In genomic region chr17:25984066-25984465, GRCm38 (mm10) we compare ENCODE assay signal across 10 mouse cellular contexts. TPM values are rescaled to one million over a fixed set of nuclear protein-coding genes. Genes with fewer than 3 reads are reported as not detected.
DNase-seq lines count a peak whose midpoint lies in the region; ATAC-seq and TF ChIP-seq lines count a peak whose summit lies in the region.
"Had no signal": no experiment of that assay in that cellular context is flagged by ENCODE, and none has a peak within 500 bp of the region (broad histone marks: within the 10 kb centered on the region; RNA-seq: fewer than 3 reads in every experiment).

No protein-coding gene starts in this region.

- H3K4me3 ChIP-seq in erythroblast, embryonic 14.5 days (replicated peaks), result peak overlapping the region; percentile 84
- H3K4me3 ChIP-seq in CH12.LX (replicated peaks in 1 of 3; ENCODE audit: low read depth in 2 of 3, low read length in 2 of 3, poor library complexity in 1 of 3), result no peak overlapping the region
- H3K4me3 ChIP-seq in forebrain, embryonic 16.5 days (replicated peaks; ENCODE audit: low read length), result peak overlapping the region; percentile 91; the same call in 1 of the 2 replicates
- peak overlapping the region; percentile 83 for H3K4me3 ChIP-seq in liver, embryonic 16.5 days (ENCODE audit: low read depth, low read length)

- no peak for TF ChIP-seq POLR2A in CH12.LX (IDR thresholded peaks at IDR 0.05; ENCODE audit: low read depth, low read length)

- no peak for TF ChIP-seq CTCF in CH12.LX (conservative IDR thresholded peaks at IDR 0.05 in 1 of 2, IDR thresholded peaks at IDR 0.05 in 1 of 2; ENCODE audit: low read depth in 2 of 2, low read length in 2 of 2)

- H3K4me2 ChIP-seq in CH12.LX (ENCODE audit: insufficient read depth, low read depth, poor library complexity, severe bottlenecking), result peak overlapping the region; percentile 80; the same call in 1 of the 2 replicates
- H3K4me2 ChIP-seq in forebrain, embryonic 16.5 days (ENCODE audit: low read length), result peak overlapping the region; percentile 81
- peak overlapping the region; percentile 86 for H3K4me2 ChIP-seq in liver, embryonic 16.5 days (ENCODE audit: low read depth, low read length)

- in situ Hi-C loops in CH12.LX (cut with MboI; ENCODE audit: low pct_ligation_motif_present, low pct_unique_long_range_greater_than_20kb, low sequenced_read_pairs), result no loop called here

- peaks cover 4% of the 10 kb centered on the region for H3K79me2 ChIP-seq in CH12.LX (replicated peaks; ENCODE audit: control insufficient read depth, extremely low read depth, insufficient read depth, poor library complexity, severe bottlenecking)

- no peak for ATAC-seq in erythroblast, adult 5-6 weeks (replicated peaks; ENCODE audit: low FRiP score, poor library complexity, severe bottlenecking)
- ATAC-seq in forebrain, embryonic 16.5 days, result no peak
- ATAC-seq in liver, embryonic 16.5 days (ENCODE audit: low read depth), result no peak
- no peak for ATAC-seq in granulocyte monocyte progenitor cell, adult 5-6 weeks (replicated peaks; ENCODE audit: poor library complexity, severe bottlenecking)

- H3K9me3 ChIP-seq in erythroblast, embryonic 14.5 days (ENCODE audit: control insufficient read depth, low read length), result no peaks in the 10 kb centered on the region
- H3K9me3 ChIP-seq in CH12.LX (replicated peaks; ENCODE audit: low read length), result no peaks in the 10 kb centered on the region
- H3K9me3 ChIP-seq in forebrain, embryonic 16.5 days (ENCODE audit: control insufficient read depth, low read length), result no peaks in the 10 kb centered on the region
- no peaks in the 10 kb centered on the region for H3K9me3 ChIP-seq in liver, embryonic 16.5 days (replicated peaks; ENCODE audit: control insufficient read depth, low read length)

- H3K4me1 ChIP-seq in erythroblast, embryonic 14.5 days (ENCODE audit: control insufficient read depth), result peaks cover 68% of the 10 kb centered on the region
- H3K4me1 ChIP-seq in CH12.LX (ENCODE audit: control insufficient read depth in 1 of 2, insufficient read depth in 2 of 2), result peaks cover 11 to 53% of the 10 kb centered on the region in 2 experiments; a peak in 3 of 4 replicates
- H3K4me1 ChIP-seq in forebrain, embryonic 16.5 days (replicated peaks; ENCODE audit: control insufficient read depth, insufficient read depth, low read length), result peaks cover 22% of the 10 kb centered on the region
- peaks cover 27% of the 10 kb centered on the region for H3K4me1 ChIP-seq in liver, embryonic 16.5 days (ENCODE audit: control insufficient read depth, low read depth, low read length)

- dilution Hi-C loops in CH12.LX (cut with MboI; ENCODE audit: extremely low pct_ligation_motif_present, extremely low pct_unique_long_range_greater_than_20kb, low sequenced_read_pairs), result no loop called here

- H3K27ac ChIP-seq in CH12.LX (ENCODE audit: insufficient read depth, low read depth), result no peak overlapping the region
- no peak overlapping the region for H3K27ac ChIP-seq in forebrain, embryonic 16.5 days (ENCODE audit: low read length)
- H3K27ac ChIP-seq in liver, embryonic 16.5 days (ENCODE audit: low read length), result no peak overlapping the region

- peaks cover 15% of the 10 kb centered on the region for H3K27me3 ChIP-seq in erythroblast, embryonic 14.5 days (ENCODE audit: control insufficient read depth)
- no peaks in the 10 kb centered on the region for H3K27me3 ChIP-seq in CH12.LX (replicated peaks)
- no peaks in the 10 kb centered on the region for H3K27me3 ChIP-seq in forebrain, embryonic 16.5 days (replicated peaks; ENCODE audit: control insufficient read depth, insufficient read depth, low read length)
- no peaks in the 10 kb centered on the region for H3K27me3 ChIP-seq in liver, embryonic 16.5 days (ENCODE audit: control insufficient read depth, insufficient read depth, low read depth, low read length)

- peaks cover 42% of the 10 kb centered on the region for H3K36me3 ChIP-seq in erythroblast, embryonic 14.5 days (ENCODE audit: control insufficient read depth)
- H3K36me3 ChIP-seq in CH12.LX (replicated peaks in 1 of 2; ENCODE audit: control insufficient read depth in 1 of 2, insufficient read depth in 1 of 2, low read length in 1 of 2), result peaks cover 0 to 38% of the 10 kb centered on the region in 2 experiments
- H3K36me3 ChIP-seq in forebrain, embryonic 16.5 days (ENCODE audit: control insufficient read depth, insufficient read depth), result no peaks in the 10 kb centered on the region
- H3K36me3 ChIP-seq in liver, embryonic 16.5 days (ENCODE audit: control insufficient read depth, insufficient read depth), result no peaks in the 10 kb centered on the region

- TF ChIP-seq EP300 in CH12.LX (IDR thresholded peaks at IDR 0.05; ENCODE audit: low read length), result no peak

- 100% methylated on average over 1 of the region's 1 CpGs for WGBS in forebrain, embryonic 16.5 days
- 97% methylated on average over 1 of the region's 1 CpGs for WGBS in liver, embryonic 16.5 days (ENCODE audit: insufficient replicate concordance)

- no peak for TF ChIP-seq RAD21 in CH12.LX (IDR thresholded peaks at IDR 0.05; ENCODE audit: low read depth, low read length)

- no peak overlapping the region for H3K9ac ChIP-seq in CH12.LX (ENCODE audit: insufficient read depth, low read depth)
- H3K9ac ChIP-seq in forebrain, embryonic 16.5 days (replicated peaks; ENCODE audit: low read depth, low read length), result peak overlapping the region; percentile 92; the same call in 1 of the 2 replicates
- no peak overlapping the region; the same call in 1 of the 2 replicates for H3K9ac ChIP-seq in liver, embryonic 16.5 days (ENCODE audit: low read depth, low read length)

- DNase-seq in CH12.LX (ENCODE audit: extremely low read depth), result no peak
- no peak for DNase-seq in thymus, postnatal 14 days
- DNase-seq in adrenal gland, postnatal 25 days, result no peak
- DNase-seq: gastrocnemius, postnatal 14 days; lung, adult 2 months had no signal

TF ChIP-seq in CH12.LX, 34 proteins besides CTCF, POLR2A, EP300 and RAD21 (continues in another document):
- no peak for TF ChIP-seq IRF4 (IDR thresholded peaks at IDR 0.05; ENCODE audit: low read depth, low read length)
- TF ChIP-seq E2F4 (IDR thresholded peaks at IDR 0.05; ENCODE audit: insufficient replicate concordance, low read depth, low read length), result no peak
- TF ChIP-seq NELFE (IDR thresholded peaks at IDR 0.05; ENCODE audit: low read depth, low read length), result no peak
- TF ChIP-seq ZC3H11A (IDR thresholded peaks at IDR 0.05; ENCODE audit: low read depth, low read length), result no peak

RNA-seq across cellular contexts. Expression of gene Capn15, which starts 1.5 kb away (rescaled TPM):
- polyA plus RNA-seq in erythroblast, embryonic 14.5 days (2012), result 6.2 and 6.3 TPM in 2 replicates
- 1.2 and 1.5 TPM in 2 replicates for total RNA-seq in erythroblast, adult 5-6 weeks (2015; ENCODE audit: low replicate concordance)
- 1.4 and 2.4 TPM in 2 replicates for total RNA-seq in erythroblast, adult 5-6 weeks (2017; ENCODE audit: low replicate concordance)
- total RNA-seq in CH12.LX (2012; rRNA removed), result 6.0 and 7.5 TPM in 2 replicates
- 1.5 and 2.1 TPM in 2 replicates for total RNA-seq in CH12.LX (2014; rRNA removed)
- polyA plus RNA-seq in CH12.LX (2012; ENCODE audit: insufficient read length, low read depth), result 11.4 and 11.5 TPM in 2 replicates
- 16.5 and 23.3 TPM in 2 replicates for polyA plus RNA-seq in forebrain, embryonic 16.5 days (2015; fragmentation: Nextera tagmentation; extraction: Ambion mirVana)
- polyA plus RNA-seq in liver, embryonic 16.5 days (2015; fragmentation: Nextera tagmentation; extraction: Ambion mirVana), result 8.0 and 9.9 TPM in 2 replicates
- total RNA-seq in granulocyte monocyte progenitor cell, adult 5-6 weeks (2014; fragmentation: Nextera tagmentation), result 12.5 and 16.4 TPM in 2 replicates
- 3.2 and 5.3 TPM in 2 replicates for total RNA-seq in granulocyte monocyte progenitor cell, adult 5-6 weeks (2017)
- total RNA-seq in adrenal gland, postnatal 25 days (2021), result 22.8 and 24.5 TPM in 2 replicates

RNA-seq across cellular contexts. Expression of gene A930017K11Rik, which starts 31.7 kb away (rescaled TPM):
- polyA plus RNA-seq in erythroblast, embryonic 14.5 days (2012), result 0.25 TPM in 2 replicates
- total RNA-seq in erythroblast, adult 5-6 weeks (2015; ENCODE audit: low replicate concordance), result not detected in 2 replicates
- total RNA-seq in erythroblast, adult 5-6 weeks (2017; ENCODE audit: low replicate concordance), result not detected in 2 replicates
- total RNA-seq in CH12.LX (2012; rRNA removed), result not detected in 2 replicates
- total RNA-seq in CH12.LX (2014; rRNA removed), result not detected in 2 replicates
- polyA plus RNA-seq in CH12.LX (2012; ENCODE audit: insufficient read length, low read depth), result not detected in 2 replicates
- polyA plus RNA-seq in forebrain, embryonic 16.5 days (2015; fragmentation: Nextera tagmentation; extraction: Ambion mirVana), result 0.21 TPM in 1 of 2 replicates, not detected in the other
- 0.13 and 0.16 TPM in 2 replicates for polyA plus RNA-seq in liver, embryonic 16.5 days (2015; fragmentation: Nextera tagmentation; extraction: Ambion mirVana)
- not detected in 2 replicates for total RNA-seq in granulocyte monocyte progenitor cell, adult 5-6 weeks (2014; fragmentation: Nextera tagmentation)
- total RNA-seq in granulocyte monocyte progenitor cell, adult 5-6 weeks (2017), result not detected in 2 replicates
- total RNA-seq in adrenal gland, postnatal 25 days (2021), result not detected in 2 replicates
- total RNA-seq: gastrocnemius, postnatal 14 days had no signal
- polyA plus RNA-seq: lung, adult 2 months had no signal

RNA-seq across cellular contexts. Expression of gene Nhlrc4, which starts 39.3 kb away (rescaled TPM):
- 2.9 and 3.4 TPM in 2 replicates for polyA plus RNA-seq in erythroblast, embryonic 14.5 days (2012)
- total RNA-seq in erythroblast, adult 5-6 weeks (2015; ENCODE audit: low replicate concordance), result 49.2 and 66.7 TPM in 2 replicates
- 40.7 and 62.0 TPM in 2 replicates for total RNA-seq in erythroblast, adult 5-6 weeks (2017; ENCODE audit: low replicate concordance)
- not detected in 2 replicates for total RNA-seq in CH12.LX (2012; rRNA removed)
- not detected in 2 replicates for total RNA-seq in CH12.LX (2014; rRNA removed)
- not detected in 2 replicates for polyA plus RNA-seq in CH12.LX (2012; ENCODE audit: insufficient read length, low read depth)
- not detected in 2 replicates for polyA plus RNA-seq in forebrain, embryonic 16.5 days (2015; fragmentation: Nextera tagmentation; extraction: Ambion mirVana)
- 6.8 and 7.8 TPM in 2 replicates for polyA plus RNA-seq in liver, embryonic 16.5 days (2015; fragmentation: Nextera tagmentation; extraction: Ambion mirVana)
- not detected in 2 replicates for total RNA-seq in granulocyte monocyte progenitor cell, adult 5-6 weeks (2014; fragmentation: Nextera tagmentation)
- total RNA-seq in granulocyte monocyte progenitor cell, adult 5-6 weeks (2017), result not detected in 2 replicates
- total RNA-seq in adrenal gland, postnatal 25 days (2021), result not detected in 2 replicates
- total RNA-seq: gastrocnemius, postnatal 14 days had no signal

RNA-seq across cellular contexts. Expression of gene Pigq, which starts 39.3 kb away (rescaled TPM):
- polyA plus RNA-seq in erythroblast, embryonic 14.5 days (2012), result 164 and 218 TPM in 2 replicates
- 1,336 and 1,664 TPM in 2 replicates for total RNA-seq in erythroblast, adult 5-6 weeks (2015; ENCODE audit: low replicate concordance)
- total RNA-seq in erythroblast, adult 5-6 weeks (2017; ENCODE audit: low replicate concordance), result 1,480 and 1,728 TPM in 2 replicates
- total RNA-seq in CH12.LX (2012; rRNA removed), result 28.1 and 29.2 TPM in 2 replicates
- 15.1 and 18.5 TPM in 2 replicates for total RNA-seq in CH12.LX (2014; rRNA removed)
- 75.0 and 97.2 TPM in 2 replicates for polyA plus RNA-seq in CH12.LX (2012; ENCODE audit: insufficient read length, low read depth)
- 56.3 and 61.2 TPM in 2 replicates for polyA plus RNA-seq in forebrain, embryonic 16.5 days (2015; fragmentation: Nextera tagmentation; extraction: Ambion mirVana)
- 147 and 154 TPM in 2 replicates for polyA plus RNA-seq in liver, embryonic 16.5 days (2015; fragmentation: Nextera tagmentation; extraction: Ambion mirVana)
- total RNA-seq in granulocyte monocyte progenitor cell, adult 5-6 weeks (2014; fragmentation: Nextera tagmentation), result 63.5 and 87.9 TPM in 2 replicates
- total RNA-seq in granulocyte monocyte progenitor cell, adult 5-6 weeks (2017), result 32.4 and 37.1 TPM in 2 replicates
- total RNA-seq in adrenal gland, postnatal 25 days (2021), result 110 and 113 TPM in 2 replicates

Comparison
In these comparisons a context has a peak if more than half of its experiments do, and no peak if none do; other contexts are left out.
1. H3K4me3 ChIP-seq: peak in erythroblast, embryonic 14.5 days (single experiment), forebrain, embryonic 16.5 days (single experiment) and liver, embryonic 16.5 days (single experiment); none in CH12.LX (0 of 3).
2. RNA of gene Nhlrc4, which starts 39.3 kb away (total RNA-seq): 40.7 to 66.7 TPM in erythroblast, adult 5-6 weeks; not detected in adrenal gland, postnatal 25 days, not detected in CH12.LX and not detected in granulocyte monocyte progenitor cell, adult 5-6 weeks; every median in the first group is over 10 times any median in the second.
3. Peak in every context shown above with its lines, with median percentiles within 50 percentile points of each other: H3K4me2 ChIP-seq.